Mouse (Mus musculus): ENCODE results near the gene Svs6. TPM values are rescaled to one million over a fixed set of nuclear protein-coding genes. Genes with fewer than 3 reads are reported as not detected.

The Svs6 gene
- total RNA-seq, 2 experiments from 2014 or later, result not detected

Other genes starting within 250 kb of the Svs6 start
- gene Stk4, start 246.4 kb upstream of the Svs6 start, total RNA-seq (2015; ENCODE audit: low replicate concordance), result 58.7 and 62.5 TPM in 2 replicates
- gene Stk4, start 246.4 kb upstream of the Svs6 start, total RNA-seq (2017; ENCODE audit: low replicate concordance), result 40.8 and 74.2 TPM in 2 replicates
- gene Tomm34, start 245.6 kb upstream of the Svs6 start, total RNA-seq (2015; ENCODE audit: low replicate concordance), result 17.3 and 21.8 TPM in 2 replicates
- 9.9 and 10.2 TPM in 2 replicates for gene Tomm34, start 245.6 kb upstream of the Svs6 start, total RNA-seq (2017; ENCODE audit: low replicate concordance)
- not detected in 2 replicates for gene Kcns1, start 145.6 kb upstream of the Svs6 start, total RNA-seq (2015; ENCODE audit: low replicate concordance)
- not detected in 2 replicates for gene Kcns1, start 145.6 kb upstream of the Svs6 start, total RNA-seq (2017; ENCODE audit: low replicate concordance)
- not detected in 2 replicates for gene Wfdc5, start 134.0 kb upstream of the Svs6 start, total RNA-seq (2015; ENCODE audit: low replicate concordance)
- gene Wfdc5, start 134.0 kb upstream of the Svs6 start, total RNA-seq (2017; ENCODE audit: low replicate concordance), result not detected in 2 replicates
- gene Wfdc12, start 126.1 kb upstream of the Svs6 start, total RNA-seq (2015; ENCODE audit: low replicate concordance), result not detected in 2 replicates
- not detected in 2 replicates for gene Wfdc12, start 126.1 kb upstream of the Svs6 start, total RNA-seq (2017; ENCODE audit: low replicate concordance)
- gene Wfdc15a, start 116.6 kb upstream of the Svs6 start, total RNA-seq (2015; ENCODE audit: low replicate concordance), result not detected in 2 replicates
- not detected in 2 replicates for gene Wfdc15a, start 116.6 kb upstream of the Svs6 start, total RNA-seq (2017; ENCODE audit: low replicate concordance)
- not detected in 2 replicates for gene Wfdc15b, start 95.1 kb upstream of the Svs6 start, total RNA-seq (2015; ENCODE audit: low replicate concordance)
- gene Wfdc15b, start 95.1 kb upstream of the Svs6 start, total RNA-seq (2017; ENCODE audit: low replicate concordance), result not detected in 2 replicates
- not detected in 2 replicates for gene Svs2, start 78.3 kb upstream of the Svs6 start, total RNA-seq (2015; ENCODE audit: low replicate concordance)
- gene Svs2, start 78.3 kb upstream of the Svs6 start, total RNA-seq (2017; ENCODE audit: low replicate concordance), result not detected in 2 replicates
- not detected in 2 replicates for gene Svs3b, start 60.1 kb upstream of the Svs6 start, total RNA-seq (2015; ENCODE audit: low replicate concordance)
- not detected in 2 replicates for gene Svs3b, start 60.1 kb upstream of the Svs6 start, total RNA-seq (2017; ENCODE audit: low replicate concordance)
- gene Svs4, start 38.3 kb upstream of the Svs6 start, total RNA-seq (2015; ENCODE audit: low replicate concordance), result not detected in 2 replicates
- not detected in 2 replicates for gene Svs4, start 38.3 kb upstream of the Svs6 start, total RNA-seq (2017; ENCODE audit: low replicate concordance)
- gene Svs3a, start 27.5 kb upstream of the Svs6 start, total RNA-seq (2015; ENCODE audit: low replicate concordance), result not detected in 2 replicates
- gene Svs3a, start 27.5 kb upstream of the Svs6 start, total RNA-seq (2017; ENCODE audit: low replicate concordance), result not detected in 2 replicates
- gene Svs5, start 16.0 kb downstream of the Svs6 start, total RNA-seq (2015; ENCODE audit: low replicate concordance), result not detected in 2 replicates
- gene Svs5, start 16.0 kb downstream of the Svs6 start, total RNA-seq (2017; ENCODE audit: low replicate concordance), result not detected in 2 replicates
- 36.9 and 68.8 TPM in 2 replicates for gene Slpi, start 72.3 kb downstream of the Svs6 start, total RNA-seq (2015; ENCODE audit: low replicate concordance)
- gene Slpi, start 72.3 kb downstream of the Svs6 start, total RNA-seq (2017; ENCODE audit: low replicate concordance), result 6.3 and 11.0 TPM in 2 replicates
- gene Rbpjl, start 86.4 kb downstream of the Svs6 start, total RNA-seq (2015; ENCODE audit: low replicate concordance), result not detected in 2 replicates
- not detected in 2 replicates for gene Rbpjl, start 86.4 kb downstream of the Svs6 start, total RNA-seq (2017; ENCODE audit: low replicate concordance)
- not detected in 2 replicates for gene Matn4, start 88.4 kb downstream of the Svs6 start, total RNA-seq (2015; ENCODE audit: low replicate concordance)
- gene Matn4, start 88.4 kb downstream of the Svs6 start, total RNA-seq (2017; ENCODE audit: low replicate concordance), result not detected in 2 replicates
- 2.5 and 7.2 TPM in 2 replicates for gene Sdc4, start 127.1 kb downstream of the Svs6 start, total RNA-seq (2015; ENCODE audit: low replicate concordance)
- 5.7 and 7.2 TPM in 2 replicates for gene Sdc4, start 127.1 kb downstream of the Svs6 start, total RNA-seq (2017; ENCODE audit: low replicate concordance)
- gene Sys1, start 140.2 kb downstream of the Svs6 start, total RNA-seq (2015; ENCODE audit: low replicate concordance), result 8.8 and 10.8 TPM in 2 replicates
- gene Sys1, start 140.2 kb downstream of the Svs6 start, total RNA-seq (2017; ENCODE audit: low replicate concordance), result 3.1 and 5.3 TPM in 2 replicates
- gene Gm20458, start 144.2 kb downstream of the Svs6 start, total RNA-seq (2015; ENCODE audit: low replicate concordance), result not detected in 2 replicates
- not detected in 2 replicates for gene Gm20458, start 144.2 kb downstream of the Svs6 start, total RNA-seq (2017; ENCODE audit: low replicate concordance)
- not detected in 2 replicates for gene Trp53tg5, start 157.0 kb downstream of the Svs6 start, total RNA-seq (2015; ENCODE audit: low replicate concordance)
- not detected in 2 replicates for gene Trp53tg5, start 157.0 kb downstream of the Svs6 start, total RNA-seq (2017; ENCODE audit: low replicate concordance)
- 6.3 TPM in 1 of 2 replicates, not detected in the other for gene Dbndd2, start 169.4 kb downstream of the Svs6 start, total RNA-seq (2015; ENCODE audit: low replicate concordance)
- gene Dbndd2, start 169.4 kb downstream of the Svs6 start, total RNA-seq (2017; ENCODE audit: low replicate concordance), result 0.61 TPM in 1 of 2 replicates, not detected in the other
- gene Pigt, start 180.8 kb downstream of the Svs6 start, total RNA-seq (2015; ENCODE audit: low replicate concordance), result 18.0 and 22.7 TPM in 2 replicates
- 7.7 and 26.9 TPM in 2 replicates for gene Pigt, start 180.8 kb downstream of the Svs6 start, total RNA-seq (2017; ENCODE audit: low replicate concordance)
- not detected in 2 replicates for gene Wfdc2, start 245.7 kb downstream of the Svs6 start, total RNA-seq (2015; ENCODE audit: low replicate concordance)
- gene Wfdc2, start 245.7 kb downstream of the Svs6 start, total RNA-seq (2017; ENCODE audit: low replicate concordance), result not detected in 2 replicates